Mouse (Mus musculus): ENCODE results near the gene Irak2. TPM values are rescaled to one million over a fixed set of nuclear protein-coding genes. Genes with fewer than 3 reads are reported as not detected.
A peak's percentile ranks its signal among the peaks of the same experiment; 100 is the strongest.

Gene Irak2
- polyA plus RNA-seq (2011; ENCODE audit: insufficient read depth, insufficient read length, low replicate concordance, missing spikeins): 10.0 and 11.9 TPM in 2 replicates

- peak within 1 kb of the TSS; percentile 91 for H3K4me3 ChIP-seq (replicated peaks; ENCODE audit: control insufficient read depth, low read depth, low read length)
- no peaks in the 10 kb centered on the region; the same call in 1 of the 2 replicates for H3K4me1 ChIP-seq (ENCODE audit: control insufficient read depth, insufficient read depth, low read length)
- WGBS: 3% methylated on average over 37 of the region's 37 CpGs
- H3K27ac ChIP-seq (ENCODE audit: control insufficient read depth, insufficient read depth, low read depth, low read length, poor library complexity): peak within 1 kb of the TSS; percentile 49
- peak; percentile 96 for TF ChIP-seq CTCF (IDR thresholded peaks at IDR 0.05; ENCODE audit: control insufficient read depth, insufficient read depth, low read length)
- peak; percentile 93 for TF ChIP-seq POLR2A (IDR thresholded peaks at IDR 0.05; ENCODE audit: borderline replicate concordance, control insufficient read depth, low read depth, low read length)
Observed at GRCm38 (mm10) chr6:113638302-113639040, at the start of gene Irak2. Gene Irak2, plus strand, starts transcription at chr6:113638467.

- no peak overlapping the region for H3K27ac ChIP-seq (ENCODE audit: control insufficient read depth, insufficient read depth, low read depth, low read length, poor library complexity)
- no peak overlapping the region for H3K4me3 ChIP-seq (replicated peaks; ENCODE audit: control insufficient read depth, low read depth, low read length)
- H3K4me1 ChIP-seq (ENCODE audit: control insufficient read depth, insufficient read depth, low read length): no peaks in the 10 kb centered on the region
- 92% methylated on average over 2 of the region's 2 CpGs for WGBS
- no peak for TF ChIP-seq CTCF (IDR thresholded peaks at IDR 0.05; ENCODE audit: control insufficient read depth, insufficient read depth, low read length)
Observed at GRCm38 (mm10) chr6:113592637-113593036, 45.6 kb upstream of the Irak2 start.

GRCm38 (mm10) chr6:113597945-113598344 lies 40.3 kb upstream of the Irak2 start:
- Histone ChIP-seq H3K27ac (ENCODE audit: control insufficient read depth, insufficient read depth, low read depth, low read length, poor library complexity) (no peak overlapping the region), H3K4me3 (replicated peaks; ENCODE audit: control insufficient read depth, low read depth, low read length) (no peak overlapping the region), H3K4me1 (ENCODE audit: control insufficient read depth, insufficient read depth, low read length) (no peaks in the 10 kb centered on the region)
- 88% methylated on average over 4 of the region's 4 CpGs for WGBS
- no peak for TF ChIP-seq POLR2A (IDR thresholded peaks at IDR 0.05; ENCODE audit: borderline replicate concordance, control insufficient read depth, low read depth, low read length)
- no peak for TF ChIP-seq CTCF (IDR thresholded peaks at IDR 0.05; ENCODE audit: control insufficient read depth, insufficient read depth, low read length)

GRCm38 (mm10) chr6:113599833-113600232 lies 38.4 kb upstream of the Irak2 start:
- no peak overlapping the region for H3K4me3 ChIP-seq (replicated peaks; ENCODE audit: control insufficient read depth, low read depth, low read length)
- 85% methylated on average over 5 of the region's 5 CpGs for WGBS

GRCm38 (mm10) chr6:113600543-113601139 lies 37.6 kb upstream of the Irak2 start, which contains the start of gene Fancd2os:
Gene Fancd2os, minus strand, starts transcription at chr6:113600715.
- 88% methylated on average over 23 of the region's 23 CpGs for WGBS
- Histone ChIP-seq H3K4me3 (replicated peaks; ENCODE audit: control insufficient read depth, low read depth, low read length) (no peak within 1 kb of the TSS), H3K4me1 (ENCODE audit: control insufficient read depth, insufficient read depth, low read length) (no peaks in the 10 kb centered on the region), H3K27ac (ENCODE audit: control insufficient read depth, insufficient read depth, low read depth, low read length, poor library complexity) (no peak within 1 kb of the TSS)
- TF ChIP-seq CTCF (IDR thresholded peaks at IDR 0.05; ENCODE audit: control insufficient read depth, insufficient read depth, low read length) (no peak), POLR2A (IDR thresholded peaks at IDR 0.05; ENCODE audit: borderline replicate concordance, control insufficient read depth, low read depth, low read length) (no peak)

More at GRCm38 (mm10) chr6:113599833-113600232, 38.4 kb upstream of the Irak2 start:
- no peak for TF ChIP-seq POLR2A (IDR thresholded peaks at IDR 0.05; ENCODE audit: borderline replicate concordance, control insufficient read depth, low read depth, low read length)
- no peak overlapping the region for H3K27ac ChIP-seq (ENCODE audit: control insufficient read depth, insufficient read depth, low read depth, low read length, poor library complexity)
- H3K4me1 ChIP-seq (ENCODE audit: control insufficient read depth, insufficient read depth, low read length): no peaks in the 10 kb centered on the region

- H3K4me3 ChIP-seq (replicated peaks; ENCODE audit: control insufficient read depth, low read depth, low read length): no peak overlapping the region
- peaks cover 1% of the 10 kb centered on the region; the same call in 1 of the 2 replicates for H3K4me1 ChIP-seq (ENCODE audit: control insufficient read depth, insufficient read depth, low read length)
- no peak overlapping the region for H3K27ac ChIP-seq (ENCODE audit: control insufficient read depth, insufficient read depth, low read depth, low read length, poor library complexity)
- TF ChIP-seq POLR2A (IDR thresholded peaks at IDR 0.05; ENCODE audit: borderline replicate concordance, control insufficient read depth, low read depth, low read length) (no peak), CTCF (IDR thresholded peaks at IDR 0.05; ENCODE audit: control insufficient read depth, insufficient read depth, low read length) (no peak)
- 69% methylated on average over 6 of the region's 6 CpGs for WGBS
Observed at GRCm38 (mm10) chr6:113602821-113603220, 35.4 kb upstream of the Irak2 start.

- peaks cover 1% of the 10 kb centered on the region; the same call in 1 of the 2 replicates for H3K4me1 ChIP-seq (ENCODE audit: control insufficient read depth, insufficient read depth, low read length)
- H3K4me3 ChIP-seq (replicated peaks; ENCODE audit: control insufficient read depth, low read depth, low read length): peak overlapping the region; percentile 87
- no peak for TF ChIP-seq CTCF (IDR thresholded peaks at IDR 0.05; ENCODE audit: control insufficient read depth, insufficient read depth, low read length)
- TF ChIP-seq POLR2A (IDR thresholded peaks at IDR 0.05; ENCODE audit: borderline replicate concordance, control insufficient read depth, low read depth, low read length): no peak
- peak overlapping the region; percentile 88; the same call in 1 of the 2 replicates for H3K27ac ChIP-seq (ENCODE audit: control insufficient read depth, insufficient read depth, low read depth, low read length, poor library complexity)
- 63% methylated on average over 12 of the region's 12 CpGs for WGBS
Observed at GRCm38 (mm10) chr6:113603993-113604392, 34.3 kb upstream of the Irak2 start.

- H3K4me1 ChIP-seq (ENCODE audit: control insufficient read depth, insufficient read depth, low read length): peaks cover 1% of the 10 kb centered on the region; the same call in 1 of the 2 replicates
- under 1% methylated on average over 65 of the region's 65 CpGs for WGBS
- peak within 1 kb of the TSS; percentile 87 for H3K4me3 ChIP-seq (replicated peaks; ENCODE audit: control insufficient read depth, low read depth, low read length)
- peak; percentile 49; the same call in 1 of the 2 replicates for TF ChIP-seq CTCF (IDR thresholded peaks at IDR 0.05; ENCODE audit: control insufficient read depth, insufficient read depth, low read length)
- peak; percentile 65; the same call in 1 of the 2 replicates for TF ChIP-seq POLR2A (IDR thresholded peaks at IDR 0.05; ENCODE audit: borderline replicate concordance, control insufficient read depth, low read depth, low read length)
- H3K27ac ChIP-seq (ENCODE audit: control insufficient read depth, insufficient read depth, low read depth, low read length, poor library complexity): peak within 1 kb of the TSS; percentile 88
Observed at GRCm38 (mm10) chr6:113604432-113605223, 33.6 kb upstream of the Irak2 start, which contains the start of gene Brk1. Gene Brk1, plus strand, starts transcription at chr6:113604772.
